Comparison of ENCODE assay signal across 12 mouse cellular contexts in genomic region chr1:34063943-34064342, GRCm38 (mm10).
"Had no signal": no experiment of that assay in that cellular context is flagged by ENCODE, and none has a peak within 500 bp of the region (broad histone marks: within the 10 kb centered on the region; RNA-seq: fewer than 3 reads in every experiment).

No protein-coding gene starts in this region.

- ATAC-seq: midbrain, embryonic 13.5 days had no signal

- H3K4me2 ChIP-seq: limb, embryonic 13.5 days; liver, embryonic 15.5 days; lung, embryonic 15.5 days; midbrain, embryonic 13.5 days had no signal

- H3K9ac ChIP-seq: limb, embryonic 13.5 days; liver, embryonic 15.5 days; lung, embryonic 15.5 days; midbrain, embryonic 13.5 days had no signal

- H3K27me3 ChIP-seq: limb, embryonic 13.5 days; liver, embryonic 15.5 days; lung, embryonic 15.5 days; midbrain, embryonic 13.5 days had no signal

- H3K9me3 ChIP-seq: limb, embryonic 13.5 days; liver, embryonic 15.5 days; lung, embryonic 15.5 days; midbrain, embryonic 13.5 days had no signal

- DNase-seq: kidney, postnatal 14 days; left cerebral cortex, postnatal 4 days; lung, postnatal 14 days; right cerebral cortex, adult 18-20 months; right cerebral cortex, postnatal 25 days; thymus, postnatal 4 days had no signal

- H3K36me3 ChIP-seq: limb, embryonic 13.5 days; liver, embryonic 15.5 days; lung, embryonic 15.5 days; midbrain, embryonic 13.5 days had no signal

- H3K27ac ChIP-seq: limb, embryonic 13.5 days; liver, embryonic 15.5 days; lung, embryonic 15.5 days; macrophage had no signal

- H3K4me3 ChIP-seq: limb, embryonic 13.5 days; liver, embryonic 15.5 days; lung, embryonic 15.5 days; megakaryocyte, embryonic 14.5 days; midbrain, embryonic 13.5 days had no signal
